Mouse (Mus musculus): ENCODE measurements around the gene Arl4c. TPM values are rescaled to one million over a fixed set of nuclear protein-coding genes. Genes with fewer than 3 reads are reported as not detected.
"Not testable (repeated sequence)": the region's sequence is repeated elsewhere in the genome, so short reads cannot be mapped to it uniquely, and the experiment has no call there.

Gene Arl4c
- total RNA-seq, 1 experiment from 2014 or later: 34.1 TPM

- no peak for ATAC-seq (replicated peaks in 1 of 2; ENCODE audit: insufficient read depth in 1 of 2, low FRiP score in 2 of 2, low TSS enrichment in 1 of 2, low read depth in 1 of 2, poor library complexity in 2 of 2, severe bottlenecking in 2 of 2)
These were observed 59.3 kb downstream of the Arl4c start for GRCm38 (mm10) chr1:88642735-88643134.

DNA sequence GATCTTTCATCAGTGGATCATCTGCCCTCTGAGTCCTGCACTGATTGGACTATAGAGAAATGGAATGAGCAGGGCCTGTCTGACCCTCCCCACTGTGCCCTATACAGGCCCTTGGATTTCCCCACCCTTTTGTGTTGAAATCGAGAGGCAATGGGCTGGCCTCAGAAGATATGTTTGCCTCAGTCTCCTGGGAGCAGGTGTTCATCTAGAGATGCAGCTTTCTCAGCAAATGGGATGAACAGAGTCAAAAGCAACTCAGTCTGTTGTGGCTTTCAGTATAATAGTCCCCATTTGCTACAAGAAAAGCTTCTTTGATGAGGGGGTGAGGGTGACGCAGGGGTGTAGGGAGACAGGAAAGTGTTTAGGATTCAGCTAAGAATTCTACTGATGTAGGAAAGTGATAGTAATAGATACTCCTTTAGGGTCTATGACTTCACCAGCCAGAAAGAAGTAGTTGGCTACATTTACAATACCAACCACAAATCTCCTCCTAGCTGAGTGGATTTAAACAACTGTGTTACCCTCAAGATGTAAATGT is 60.3 kb downstream of the Arl4c start:
- no peak for ATAC-seq (replicated peaks in 1 of 2; ENCODE audit: insufficient read depth in 1 of 2, low FRiP score in 2 of 2, low TSS enrichment in 1 of 2, low read depth in 1 of 2, poor library complexity in 2 of 2, severe bottlenecking in 2 of 2)

- ATAC-seq (replicated peaks in 1 of 2; ENCODE audit: insufficient read depth in 1 of 2, low FRiP score in 2 of 2, low TSS enrichment in 1 of 2, low read depth in 1 of 2, poor library complexity in 2 of 2, severe bottlenecking in 2 of 2): no peak
These were observed 60.8 kb downstream of the Arl4c start for GRCm38 (mm10) chr1:88641194-88641593.

DNA sequence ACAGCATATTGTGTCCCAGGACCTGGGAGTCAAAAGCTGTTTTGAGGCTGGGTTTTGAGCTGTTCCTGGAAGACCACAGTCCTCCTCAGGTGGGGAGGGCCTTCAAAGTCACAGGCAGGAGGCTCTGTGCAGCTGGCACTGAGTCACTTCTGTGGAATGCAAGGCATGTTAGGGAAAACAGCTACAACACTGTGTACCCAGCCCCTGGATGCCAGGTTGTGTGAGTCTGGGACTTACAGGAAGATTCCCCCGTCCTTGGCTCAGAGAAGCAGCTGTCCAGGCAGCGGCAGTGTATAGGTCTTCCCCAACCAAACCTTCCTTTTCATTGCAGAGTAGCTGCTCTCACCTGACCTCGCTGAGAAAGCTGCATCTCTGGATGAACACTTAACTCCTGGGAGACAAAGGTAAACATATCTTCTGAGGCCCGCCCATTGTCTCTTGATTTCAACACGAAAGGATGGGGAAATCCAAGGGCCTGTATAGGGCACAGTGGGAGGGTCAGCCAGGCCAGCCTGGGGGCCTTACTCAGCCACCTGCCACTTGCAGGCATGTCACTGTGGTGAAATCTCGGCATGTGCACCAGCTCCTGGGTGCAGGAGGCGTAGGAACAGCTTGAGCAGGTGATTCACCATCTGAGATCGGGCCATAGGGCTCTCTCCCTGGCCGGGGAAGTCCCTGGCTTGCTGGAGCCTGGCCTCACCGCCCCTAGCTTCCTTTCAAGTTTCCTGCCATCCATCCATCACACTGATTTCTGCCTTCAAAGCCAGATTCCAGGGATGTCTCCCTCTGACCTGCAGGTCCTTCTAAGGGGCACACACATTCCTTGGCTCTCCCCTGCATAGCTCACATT is 62.4 kb downstream of the Arl4c start:
- peak in 1 of 2 experiments; percentile 36; a peak in 1 of 4 replicates for ATAC-seq (replicated peaks in 1 of 2; ENCODE audit: insufficient read depth in 1 of 2, low FRiP score in 2 of 2, low TSS enrichment in 1 of 2, low read depth in 1 of 2, poor library complexity in 2 of 2, severe bottlenecking in 2 of 2)

GRCm38 (mm10) chr1:88638622-88639021 is 63.4 kb downstream of the Arl4c start:
- ATAC-seq (replicated peaks in 1 of 2; ENCODE audit: insufficient read depth in 1 of 2, low FRiP score in 2 of 2, low TSS enrichment in 1 of 2, low read depth in 1 of 2, poor library complexity in 2 of 2, severe bottlenecking in 2 of 2): no peak

- ATAC-seq (replicated peaks in 1 of 2; ENCODE audit: insufficient read depth in 1 of 2, low FRiP score in 2 of 2, low TSS enrichment in 1 of 2, low read depth in 1 of 2, poor library complexity in 2 of 2, severe bottlenecking in 2 of 2): not testable (repeated sequence)
These were observed 65.4 kb downstream of the Arl4c start for GRCm38 (mm10) chr1:88636579-88637161.

GRCm38 (mm10) chr1:88635659-88636058 is 66.4 kb downstream of the Arl4c start:
- ATAC-seq (replicated peaks in 1 of 2; ENCODE audit: insufficient read depth in 1 of 2, low FRiP score in 2 of 2, low TSS enrichment in 1 of 2, low read depth in 1 of 2, poor library complexity in 2 of 2, severe bottlenecking in 2 of 2): 0 out of 4 replicates have a peak, but pooled peaks of 1 of the 2 experiments have one; percentile 35

- ATAC-seq (replicated peaks in 1 of 2; ENCODE audit: insufficient read depth in 1 of 2, low FRiP score in 2 of 2, low TSS enrichment in 1 of 2, low read depth in 1 of 2, poor library complexity in 2 of 2, severe bottlenecking in 2 of 2): no peak
These were observed 69.2 kb downstream of the Arl4c start for GRCm38 (mm10) chr1:88632851-88633250.

DNA sequence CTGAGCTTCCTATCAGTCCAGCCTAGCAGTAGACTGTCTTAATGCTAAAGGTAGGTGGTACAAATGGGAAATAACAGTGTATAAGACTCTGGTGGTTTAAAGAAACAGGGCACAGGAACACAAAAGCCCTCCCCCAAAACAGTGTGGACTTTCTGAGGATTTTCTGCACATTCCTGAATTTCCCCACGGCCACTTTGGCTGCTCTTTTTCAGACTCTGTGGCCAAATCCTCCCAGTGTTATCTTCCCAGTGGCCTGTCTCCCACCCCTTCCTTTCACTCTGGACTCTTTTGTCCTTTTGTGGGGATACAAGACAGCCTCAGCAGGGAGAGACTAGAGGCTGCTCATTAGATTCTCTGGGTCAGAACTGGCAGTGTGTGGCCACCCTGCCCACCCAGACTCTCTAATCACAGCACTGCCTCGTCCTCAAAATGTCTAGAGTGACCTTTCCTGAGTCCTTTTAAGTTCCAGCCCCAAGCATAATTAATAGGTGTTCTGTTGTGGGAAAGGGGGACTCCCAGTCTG is 72.0 kb downstream of the Arl4c start:
- no peak for ATAC-seq (replicated peaks in 1 of 2; ENCODE audit: insufficient read depth in 1 of 2, low FRiP score in 2 of 2, low TSS enrichment in 1 of 2, low read depth in 1 of 2, poor library complexity in 2 of 2, severe bottlenecking in 2 of 2)

DNA sequence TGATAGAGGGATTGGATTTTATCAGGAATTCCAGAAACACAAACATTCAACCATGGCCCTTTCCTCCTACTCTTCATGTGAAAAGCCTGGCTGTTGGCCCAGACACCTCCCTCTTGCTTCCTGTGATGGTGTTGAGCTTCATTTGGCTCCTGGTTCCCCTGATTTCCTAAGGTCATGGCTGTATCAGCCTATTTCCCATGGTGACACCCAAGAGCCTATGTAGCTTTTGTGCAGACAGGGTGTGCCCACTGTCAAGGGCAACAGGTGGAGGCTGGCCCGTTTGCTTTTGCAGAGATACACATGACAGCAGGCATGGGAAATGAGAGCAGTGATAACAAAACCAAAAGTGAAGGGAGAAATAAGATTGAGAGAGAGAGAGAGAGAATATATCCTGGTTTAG is 76.8 kb downstream of the Arl4c start:
- no peak for ATAC-seq (replicated peaks in 1 of 2; ENCODE audit: insufficient read depth in 1 of 2, low FRiP score in 2 of 2, low TSS enrichment in 1 of 2, low read depth in 1 of 2, poor library complexity in 2 of 2, severe bottlenecking in 2 of 2)

GRCm38 (mm10) chr1:88624376-88624775 is 77.6 kb downstream of the Arl4c start:
- no peak for ATAC-seq (replicated peaks in 1 of 2; ENCODE audit: insufficient read depth in 1 of 2, low FRiP score in 2 of 2, low TSS enrichment in 1 of 2, low read depth in 1 of 2, poor library complexity in 2 of 2, severe bottlenecking in 2 of 2)

- no peak for ATAC-seq (replicated peaks in 1 of 2; ENCODE audit: insufficient read depth in 1 of 2, low FRiP score in 2 of 2, low TSS enrichment in 1 of 2, low read depth in 1 of 2, poor library complexity in 2 of 2, severe bottlenecking in 2 of 2)
These were observed 78.4 kb downstream of the Arl4c start for GRCm38 (mm10) chr1:88623541-88624115.

Other genes with a start within 250 kb of the Arl4c start
- gene Glrp1, start 192.2 kb downstream of the Arl4c start, total RNA-seq (2017): 0.99 and 3.3 TPM in 2 replicates